Mouse (Mus musculus) liver, embryonic 15.5 days (tissue): ENCODE results near the gene Actr5. TPM values are rescaled to one million over a fixed set of nuclear protein-coding genes. Genes with fewer than 3 reads are reported as not detected.

Experiments
- ATAC-seq: fragments of 200-750 bp; cut with Nextera tagmentation; 2 replicates; pipeline ENCODE4 v1.8.0; 2017; ENCODE audit warnings: moderate number of reproducible peaks, mild to moderate bottlenecking, moderate library complexity; ENCODE audit not compliant: insufficient read depth
- H3K27ac ChIP-seq: fragments of 300-500 bp; sonication (generic); replicated peaks from 2 replicates; pipeline ENCODE4 v1.5.1; 2015; ENCODE audit warnings: mild to moderate bottlenecking, inconsistent platforms
- H3K27me3 ChIP-seq: fragments of 300-500 bp; sonication (generic); 2 replicates; pipeline ENCODE4 v1.6.1; 2015; ENCODE audit warnings: mild to moderate bottlenecking, inconsistent platforms
- H3K36me3 ChIP-seq: fragments of 300-500 bp; sonication (generic); replicated peaks from 2 replicates; pipeline ENCODE4 v1.6.1; 2015; ENCODE audit warnings: moderate library complexity, mild to moderate bottlenecking, inconsistent platforms
- H3K4me1 ChIP-seq: fragments of 300-500 bp; sonication (generic); replicated peaks from 2 replicates; pipeline ENCODE4 v1.6.1; 2015; ENCODE audit warnings: inconsistent platforms
- H3K4me2 ChIP-seq: fragments of 300-500 bp; sonication (generic); 2 replicates; pipeline ENCODE4 v1.6.1; 2015; ENCODE audit warnings: moderate library complexity, mild to moderate bottlenecking, inconsistent platforms
- H3K4me3 ChIP-seq: fragments of 300-500 bp; sonication (generic); replicated peaks from 2 replicates; pipeline ENCODE4 v1.5.1; 2015; ENCODE audit warnings: mild to moderate bottlenecking, inconsistent platforms
- H3K9ac ChIP-seq: fragments of 300-500 bp; sonication (generic); 2 replicates; pipeline ENCODE4 v1.6.1; 2015; ENCODE audit warnings: moderate library complexity, mild to moderate bottlenecking, inconsistent platforms
- H3K9me3 ChIP-seq: fragments of 300-500 bp; sonication (generic); replicated peaks from 2 replicates; pipeline ENCODE4 v1.6.1; 2016; ENCODE audit warnings: inconsistent platforms
- WGBS: fragments of 180-500 bp; shearing (Covaris S2); methylation state at CpG from one replicate; pipeline ENCODE4 v1.1.7; 2015; ENCODE audit warnings: mixed read lengths; ENCODE audit not compliant: insufficient replicate concordance; 5-methylcytosine and 5-hydroxymethylcytosine counted together
- polyA plus RNA-seq: library from polyadenylated mRNA; unstranded; fragments of >200 nt; fragmentation: Nextera tagmentation; extraction: Ambion mirVana; gene quantifications from 2 replicates; pipeline ENCODE4 v1.2.1, GENCODE M21; 2015

The Actr5 gene
- 5.1 and 5.3 TPM in 2 replicates for polyA plus RNA-seq

GRCm38 (mm10) chr2:158624718-158625222, at the start of gene Actr5:
Actr5 (plus strand) TSS chr2:158624888.
- Histone ChIP-seq H3K27ac (peak within 1 kb of the TSS; percentile 82), H3K4me1 (peaks cover 29% of the 10 kb centered on the region), H3K9me3 (no peaks in the 10 kb centered on the region), H3K4me2 (peak within 1 kb of the TSS; percentile 86), H3K4me3 (peak within 1 kb of the TSS; percentile 90), H3K36me3 (peaks cover 23% of the 10 kb centered on the region), H3K9ac (peak within 1 kb of the TSS; percentile 76), H3K27me3 (peaks cover 30% of the 10 kb centered on the region)
- ATAC-seq = peak; percentile 88
- under 1% methylated on average over 39 of the region's 39 CpGs for WGBS

GRCm38 (mm10) chr2:158579979-158580378, 44.7 kb upstream of the Actr5 start:
- peaks cover 10% of the 10 kb centered on the region; the same call in 1 of the 2 replicates for H3K27me3 ChIP-seq
- H3K4me2 ChIP-seq = no peak overlapping the region
- no peaks in the 10 kb centered on the region for H3K36me3 ChIP-seq
- H3K27ac ChIP-seq = no peak overlapping the region
- WGBS = 49% methylated on average over 4 of the region's 4 CpGs
- ATAC-seq = no peak
- H3K4me3 ChIP-seq = no peak overlapping the region
- H3K9ac ChIP-seq = no peak overlapping the region
- H3K4me1 ChIP-seq = peaks cover 4% of the 10 kb centered on the region
- H3K9me3 ChIP-seq = no peaks in the 10 kb centered on the region

- Histone ChIP-seq H3K27me3 (peaks cover 10% of the 10 kb centered on the region; the same call in 1 of the 2 replicates), H3K9me3 (no peaks in the 10 kb centered on the region), H3K4me1 (peaks cover 7% of the 10 kb centered on the region), H3K36me3 (no peaks in the 10 kb centered on the region), H3K27ac (no peak overlapping the region), H3K4me2 (no peak overlapping the region), H3K9ac (no peak overlapping the region), H3K4me3 (no peak overlapping the region)
- ATAC-seq = peak; percentile 68
- WGBS = 3% methylated on average over 12 of the region's 12 CpGs
Observed at GRCm38 (mm10) chr2:158584621-158585358, 39.9 kb upstream of the Actr5 start.

DNA sequence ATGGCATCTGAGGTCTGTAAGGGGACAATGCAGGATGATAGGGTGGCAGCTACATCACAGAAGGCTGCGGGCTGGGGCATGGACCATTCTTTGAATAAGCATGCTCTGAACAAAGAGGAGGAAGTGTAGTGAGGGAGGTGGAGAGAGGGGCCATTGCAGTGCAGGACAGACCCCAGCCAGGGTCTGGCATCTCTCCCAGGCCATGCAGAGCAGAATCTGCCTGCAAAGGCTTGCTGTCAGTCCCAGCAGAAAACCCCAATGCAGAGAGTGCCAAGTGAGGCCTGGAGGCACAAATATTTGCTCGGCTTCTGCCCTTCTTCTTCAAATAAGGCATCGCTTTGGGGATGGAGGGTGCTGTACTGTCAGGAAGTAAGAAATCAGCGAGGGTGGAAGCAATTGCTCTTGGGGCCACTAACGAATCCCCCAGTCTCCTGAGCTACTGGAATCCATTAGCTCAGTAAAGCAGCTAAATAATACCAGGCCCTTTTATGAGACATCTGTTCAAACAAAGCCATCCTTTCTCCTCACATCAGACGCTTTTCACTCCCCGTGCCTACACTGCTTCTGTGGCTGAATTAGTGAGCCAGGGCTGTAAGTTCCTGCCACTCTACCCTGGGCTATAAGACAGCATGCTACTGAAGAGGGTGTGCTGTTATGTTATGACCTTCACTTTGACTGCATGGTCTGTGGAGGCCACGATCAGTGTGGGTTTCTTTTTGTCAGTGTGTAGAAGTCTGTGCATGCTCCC, 36.0 kb upstream of the Actr5 start:
- H3K9me3 ChIP-seq = no peaks in the 10 kb centered on the region
- 0 out of 2 replicates have a peak, but pooled peaks cover 6% of the 10 kb centered on the region for H3K27me3 ChIP-seq
- no peak overlapping the region for H3K4me2 ChIP-seq
- no peak overlapping the region for H3K9ac ChIP-seq
- no peak for ATAC-seq
- 40% methylated on average over 8 of the region's 8 CpGs for WGBS
- no peak overlapping the region for H3K27ac ChIP-seq
- peaks cover 7% of the 10 kb centered on the region for H3K4me1 ChIP-seq
- H3K4me3 ChIP-seq = no peak overlapping the region
- no peaks in the 10 kb centered on the region for H3K36me3 ChIP-seq

DNA sequence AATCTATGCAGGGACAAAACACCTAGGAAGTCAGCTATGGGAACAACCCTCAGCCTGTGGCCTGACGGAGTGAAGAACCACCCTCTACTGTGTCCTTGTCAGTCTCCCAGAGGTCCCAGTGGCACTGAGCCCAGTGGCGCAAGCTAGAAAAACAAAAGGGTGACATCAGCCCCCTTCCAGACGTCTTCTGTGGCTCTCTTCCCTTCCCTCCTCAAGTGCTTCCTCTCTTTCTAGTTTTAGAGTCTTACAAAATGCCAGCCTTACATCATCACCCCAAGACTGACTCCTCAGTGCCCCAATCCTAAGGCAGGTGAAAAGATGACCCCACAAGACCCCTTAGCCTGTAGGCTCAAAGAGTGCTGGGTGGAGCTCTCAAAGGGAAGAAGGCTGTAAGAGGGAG, 34.2 kb upstream of the Actr5 start:
- whole genome bisulfite sequencing = 26% methylated on average over 3 of the region's 3 CpGs
- Histone ChIP-seq H3K4me2 (no peak overlapping the region), H3K4me3 (no peak overlapping the region), H3K36me3 (no peaks in the 10 kb centered on the region), H3K4me1 (no peaks in the 10 kb centered on the region), H3K9ac (no peak overlapping the region), H3K27ac (no peak overlapping the region), H3K9me3 (no peaks in the 10 kb centered on the region), H3K27me3 (peaks cover 11% of the 10 kb centered on the region)
- no peak for ATAC-seq

GRCm38 (mm10) chr2:158591286-158591685, 33.4 kb upstream of the Actr5 start:
- H3K27me3 ChIP-seq = peaks cover 19% of the 10 kb centered on the region
- 33% methylated on average over 5 of the region's 5 CpGs for WGBS
- H3K27ac ChIP-seq = no peak overlapping the region
- no peak overlapping the region for H3K4me2 ChIP-seq
- no peak for ATAC-seq
- no peaks in the 10 kb centered on the region for H3K9me3 ChIP-seq
- no peaks in the 10 kb centered on the region for H3K4me1 ChIP-seq
- no peak overlapping the region for H3K9ac ChIP-seq
- no peaks in the 10 kb centered on the region for H3K36me3 ChIP-seq
- no peak overlapping the region for H3K4me3 ChIP-seq

GRCm38 (mm10) chr2:158593371-158593770, 31.3 kb upstream of the Actr5 start:
- Histone ChIP-seq H3K9ac (no peak overlapping the region), H3K4me2 (no peak overlapping the region), H3K4me1 (no peaks in the 10 kb centered on the region), H3K36me3 (no peaks in the 10 kb centered on the region), H3K9me3 (no peaks in the 10 kb centered on the region), H3K27ac (no peak overlapping the region), H3K4me3 (no peak overlapping the region), H3K27me3 (peaks cover 29% of the 10 kb centered on the region)
- no peak for ATAC-seq
- 42% methylated on average over 4 of the region's 4 CpGs for WGBS

DNA sequence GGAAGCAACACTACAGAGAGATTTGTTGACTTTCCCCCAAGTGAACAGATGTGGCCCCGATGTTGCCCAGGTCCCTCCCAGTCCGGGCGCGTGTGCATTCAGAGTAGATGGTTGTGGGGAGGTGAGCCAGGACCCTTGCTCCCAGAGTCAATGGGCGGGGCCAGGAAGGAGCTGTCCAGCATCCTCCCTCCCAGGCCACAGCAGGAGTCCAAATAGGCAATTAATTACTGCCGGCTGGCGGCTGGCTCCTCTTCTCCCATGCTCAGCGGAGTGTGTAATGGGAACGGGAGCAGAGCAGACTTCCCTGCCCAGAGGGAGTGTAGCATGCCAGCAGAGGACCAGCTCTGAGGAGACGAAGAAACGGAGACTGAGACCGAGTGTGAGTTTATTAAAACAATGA, 29.6 kb upstream of the Actr5 start:
- no peaks in the 10 kb centered on the region for H3K4me1 ChIP-seq
- H3K36me3 ChIP-seq = no peaks in the 10 kb centered on the region
- peaks cover 45% of the 10 kb centered on the region for H3K27me3 ChIP-seq
- WGBS = 4% methylated on average over 12 of the region's 12 CpGs
- H3K9ac ChIP-seq = no peak overlapping the region
- ATAC-seq = no peak
- no peak overlapping the region for H3K4me2 ChIP-seq
- no peak overlapping the region for H3K27ac ChIP-seq
- H3K4me3 ChIP-seq = no peak overlapping the region
- H3K9me3 ChIP-seq = no peaks in the 10 kb centered on the region

DNA sequence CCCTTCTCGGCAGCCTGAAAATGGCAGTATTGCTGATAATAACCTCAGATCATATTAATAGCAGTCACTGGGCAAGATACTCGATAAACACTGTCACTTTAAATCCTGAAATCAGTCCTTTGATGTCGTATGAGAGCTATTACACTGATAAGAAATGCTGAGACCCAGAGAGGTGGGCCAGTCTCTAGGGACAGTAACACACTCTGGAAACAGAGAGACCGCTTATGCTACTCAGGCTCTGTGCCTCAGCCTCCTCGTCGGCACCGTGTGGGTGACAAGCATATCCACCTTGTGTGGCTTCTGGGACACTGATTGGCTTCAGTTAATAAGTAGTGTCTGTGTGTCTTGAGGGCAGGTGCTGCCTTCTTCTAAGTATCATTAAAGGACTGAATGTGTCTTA, 29.1 kb upstream of the Actr5 start:
- 39% methylated on average over 7 of the region's 7 CpGs for WGBS
- Histone ChIP-seq H3K27ac (no peak overlapping the region), H3K4me1 (no peaks in the 10 kb centered on the region)

GRCm38 (mm10) chr2:158596803-158597202, 27.9 kb upstream of the Actr5 start:
- H3K27me3 ChIP-seq = peaks cover 58% of the 10 kb centered on the region
- H3K4me3 ChIP-seq = no peak overlapping the region
- 25% methylated on average over 1 of the region's 1 CpGs for WGBS
- H3K9ac ChIP-seq = no peak overlapping the region
- no peak overlapping the region for H3K4me2 ChIP-seq
- H3K36me3 ChIP-seq = no peaks in the 10 kb centered on the region
- H3K27ac ChIP-seq = no peak overlapping the region
- H3K4me1 ChIP-seq = no peaks in the 10 kb centered on the region
- H3K9me3 ChIP-seq = no peaks in the 10 kb centered on the region
- ATAC-seq = no peak

More for the DNA sequence above, 29.1 kb upstream of the Actr5 start:
- Histone ChIP-seq H3K4me2 (no peak overlapping the region), H3K9ac (no peak overlapping the region), H3K36me3 (no peaks in the 10 kb centered on the region), H3K27me3 (peaks cover 49% of the 10 kb centered on the region), H3K9me3 (no peaks in the 10 kb centered on the region), H3K4me3 (no peak overlapping the region)
- ATAC-seq = no peak

DNA sequence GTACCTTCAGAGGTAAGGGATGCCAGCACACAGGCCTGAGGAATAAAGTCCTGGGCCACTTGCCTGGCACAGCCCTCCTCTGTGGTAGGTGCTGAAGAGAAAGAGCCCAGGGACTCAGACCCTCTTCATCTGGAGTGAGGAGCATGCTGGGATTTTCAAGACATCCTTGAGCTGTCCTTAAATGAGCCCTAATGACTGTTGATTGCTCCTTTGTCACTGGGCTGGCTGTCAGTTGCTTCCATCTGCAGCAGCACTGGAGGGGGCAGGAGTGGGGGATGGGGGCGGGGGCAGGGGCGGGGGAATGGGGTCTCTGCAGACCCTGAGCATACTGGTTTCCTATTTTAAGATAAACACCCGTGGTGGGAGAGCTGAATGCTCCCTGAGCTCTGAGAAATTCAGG, 24.2 kb upstream of the Actr5 start:
- Histone ChIP-seq H3K27me3 (peaks cover 72% of the 10 kb centered on the region), H3K27ac (no peak overlapping the region), H3K4me2 (no peak overlapping the region), H3K36me3 (no peaks in the 10 kb centered on the region), H3K4me1 (no peaks in the 10 kb centered on the region), H3K4me3 (no peak overlapping the region), H3K9ac (no peak overlapping the region), H3K9me3 (no peaks in the 10 kb centered on the region)
- 16% methylated on average over 3 of the region's 3 CpGs for WGBS
- no peak for ATAC-seq
